Mouse (Mus musculus) limb, embryonic 13.5 days (tissue): ENCODE results near the gene Caskin2. TPM values are rescaled to one million over a fixed set of nuclear protein-coding genes. Genes with fewer than 3 reads are reported as not detected.
A peak's percentile ranks its signal among the peaks of the same experiment; 100 is the strongest.

ENCODE experiments used
- ATAC-seq: fragments of 200-750 bp; cut with Nextera tagmentation; 2 replicates; pipeline ENCODE4 v1.8.0; 2017; ENCODE audit warnings: low read depth, moderate number of reproducible peaks, moderate TSS enrichment; ENCODE audit not compliant: low FRiP score
- H3K27ac ChIP-seq: fragments of 300-500 bp; sonication (generic); 2 replicates; pipeline ENCODE4 v1.5.1; 2015; ENCODE audit warnings: inconsistent platforms, mild to moderate bottlenecking, moderate library complexity
- H3K27me3 ChIP-seq: fragments of 300-500 bp; sonication (generic); 2 replicates; pipeline ENCODE4 v1.6.1; 2015; ENCODE audit warnings: mild to moderate bottlenecking, inconsistent platforms
- H3K36me3 ChIP-seq: fragments of 300-500 bp; sonication (generic); 2 replicates; pipeline ENCODE4 v1.6.1; 2015; ENCODE audit warnings: inconsistent platforms, mild to moderate bottlenecking, moderate library complexity
- H3K4me1 ChIP-seq: fragments of 300-500 bp; sonication (generic); 2 replicates; pipeline ENCODE4 v1.6.1; 2015; ENCODE audit warnings: inconsistent platforms
- H3K4me2 ChIP-seq: fragments of 300-500 bp; sonication (generic); replicated peaks from 2 replicates; pipeline ENCODE4 v1.6.1; 2015; ENCODE audit warnings: inconsistent platforms, mild to moderate bottlenecking, moderate library complexity
- H3K4me3 ChIP-seq: fragments of 300-500 bp; sonication (generic); 2 replicates; pipeline ENCODE4 v1.5.1; 2015; ENCODE audit warnings: moderate library complexity, mild to moderate bottlenecking, inconsistent platforms
- H3K9ac ChIP-seq: fragments of 300-500 bp; sonication (generic); 2 replicates; pipeline ENCODE4 v1.6.1; 2015; ENCODE audit warnings: mild to moderate bottlenecking, inconsistent platforms
- H3K9me3 ChIP-seq: fragments of 300-500 bp; sonication (generic); 2 replicates; pipeline ENCODE4 v1.6.1; 2016; ENCODE audit warnings: inconsistent platforms
- whole genome bisulfite sequencing: fragments of 180-500 bp; shearing (Covaris S2); methylation state at CpG from one replicate; pipeline ENCODE4 v1.1.7; 2015; 5-methylcytosine and 5-hydroxymethylcytosine counted together
- polyA plus RNA-seq: library from polyadenylated mRNA; unstranded; fragments of >200 nt; fragmentation: Nextera tagmentation; extraction: Ambion mirVana; gene quantifications from 2 replicates; pipeline ENCODE4 v1.2.1, GENCODE M21; 2015

The Caskin2 gene
- polyA plus RNA-seq, 1 experiment from 2014 or later = 19.4 TPM

GRCm38 (mm10) chr11:115792353-115792752, 21.1 kb downstream of the Caskin2 start:
- no peaks in the 10 kb centered on the region for H3K4me1 ChIP-seq
- H3K9ac ChIP-seq = no peak overlapping the region
- peaks cover 97% of the 10 kb centered on the region for H3K36me3 ChIP-seq
- ATAC-seq = no peak
- H3K4me3 ChIP-seq = no peak overlapping the region
- H3K9me3 ChIP-seq = no peaks in the 10 kb centered on the region
- H3K27ac ChIP-seq = no peak overlapping the region
- WGBS = 89% methylated on average over 14 of the region's 14 CpGs
- no peaks in the 10 kb centered on the region for H3K27me3 ChIP-seq
- no peak overlapping the region for H3K4me2 ChIP-seq

GRCm38 (mm10) chr11:115791919-115792318, 21.5 kb downstream of the Caskin2 start:
- no peaks in the 10 kb centered on the region for H3K9me3 ChIP-seq
- no peak overlapping the region for H3K4me3 ChIP-seq
- no peaks in the 10 kb centered on the region for H3K4me1 ChIP-seq
- no peak overlapping the region for H3K9ac ChIP-seq
- no peak for ATAC-seq
- H3K4me2 ChIP-seq = no peak overlapping the region
- 94% methylated on average over 16 of the region's 16 CpGs for WGBS
- H3K27me3 ChIP-seq = no peaks in the 10 kb centered on the region
- peaks cover 97% of the 10 kb centered on the region for H3K36me3 ChIP-seq
- H3K27ac ChIP-seq = no peak overlapping the region

GRCm38 (mm10) chr11:115789787-115790186, 23.7 kb downstream of the Caskin2 start:
- Histone ChIP-seq H3K36me3 (peaks cover 92% of the 10 kb centered on the region), H3K4me3 (no peak overlapping the region), H3K4me1 (no peaks in the 10 kb centered on the region), H3K27me3 (no peaks in the 10 kb centered on the region), H3K9ac (no peak overlapping the region), H3K27ac (no peak overlapping the region), H3K9me3 (no peaks in the 10 kb centered on the region), H3K4me2 (no peak overlapping the region)
- 93% methylated on average over 7 of the region's 7 CpGs for WGBS
- no peak for ATAC-seq

GRCm38 (mm10) chr11:115786473-115786872, 27.0 kb downstream of the Caskin2 start:
- ATAC-seq = no peak
- WGBS = 82% methylated on average over 6 of the region's 6 CpGs
- Histone ChIP-seq H3K4me2 (no peak overlapping the region), H3K4me3 (no peak overlapping the region), H3K27ac (no peak overlapping the region), H3K9me3 (no peaks in the 10 kb centered on the region), H3K27me3 (no peaks in the 10 kb centered on the region), H3K4me1 (peaks cover 6% of the 10 kb centered on the region; the same call in 1 of the 2 replicates), H3K36me3 (peaks cover 67% of the 10 kb centered on the region), H3K9ac (no peak overlapping the region; the same call in 1 of the 2 replicates)

GRCm38 (mm10) chr11:115780141-115781070, 33.0 kb downstream of the Caskin2 start:
- H3K9me3 ChIP-seq = no peaks in the 10 kb centered on the region
- H3K27ac ChIP-seq = peak overlapping the region; percentile 22; the same call in 1 of the 2 replicates
- H3K4me2 ChIP-seq = 0 out of 2 replicates have a peak overlapping the region, but pooled peaks have one; percentile 7
- H3K4me3 ChIP-seq = no peak overlapping the region
- H3K27me3 ChIP-seq = no peaks in the 10 kb centered on the region
- 23% methylated on average over 20 of the region's 20 CpGs for WGBS
- H3K9ac ChIP-seq = 0 out of 2 replicates have a peak overlapping the region, but pooled peaks have one; percentile 43
- H3K4me1 ChIP-seq = peaks cover 42% of the 10 kb centered on the region
- H3K36me3 ChIP-seq = peaks cover 29% of the 10 kb centered on the region
- ATAC-seq = no peak

GRCm38 (mm10) chr11:115779038-115779571, 34.3 kb downstream of the Caskin2 start:
- Histone ChIP-seq H3K27ac (peak overlapping the region; percentile 52), H3K27me3 (no peaks in the 10 kb centered on the region), H3K36me3 (peaks cover 27% of the 10 kb centered on the region), H3K9ac (peak overlapping the region; percentile 31), H3K4me2 (0 out of 2 replicates have a peak overlapping the region, but pooled peaks have one; percentile 7), H3K4me3 (no peak overlapping the region), H3K4me1 (peaks cover 50% of the 10 kb centered on the region), H3K9me3 (no peaks in the 10 kb centered on the region)
- WGBS = 34% methylated on average over 9 of the region's 9 CpGs
- peak; percentile 48; the same call in 1 of the 2 replicates for ATAC-seq

- no peak overlapping the region for H3K9ac ChIP-seq
- no peaks in the 10 kb centered on the region for H3K9me3 ChIP-seq
- WGBS = 81% methylated on average over 17 of the region's 17 CpGs
- ATAC-seq = peak; percentile 25; the same call in 1 of the 2 replicates
- no peaks in the 10 kb centered on the region for H3K27me3 ChIP-seq
- no peak overlapping the region for H3K4me3 ChIP-seq
- peaks cover 32% of the 10 kb centered on the region for H3K36me3 ChIP-seq
- peak overlapping the region; percentile 12; the same call in 1 of the 2 replicates for H3K27ac ChIP-seq
- no peak overlapping the region for H3K4me2 ChIP-seq
- peaks cover 46% of the 10 kb centered on the region for H3K4me1 ChIP-seq
Measured at GRCm38 (mm10) chr11:115777487-115778335, 35.7 kb downstream of the Caskin2 start.

- H3K9me3 ChIP-seq = no peaks in the 10 kb centered on the region
- peaks cover 30% of the 10 kb centered on the region for H3K36me3 ChIP-seq
- peak overlapping the region; percentile 12; the same call in 1 of the 2 replicates for H3K27ac ChIP-seq
- H3K4me1 ChIP-seq = peaks cover 43% of the 10 kb centered on the region
- H3K27me3 ChIP-seq = no peaks in the 10 kb centered on the region
- H3K4me2 ChIP-seq = no peak overlapping the region
- H3K9ac ChIP-seq = no peak overlapping the region
- WGBS = 70% methylated on average over 9 of the region's 9 CpGs
- no peak overlapping the region for H3K4me3 ChIP-seq
- ATAC-seq = no peak
Measured at GRCm38 (mm10) chr11:115776954-115777353, 36.5 kb downstream of the Caskin2 start.

GRCm38 (mm10) chr11:115775821-115776665, 37.4 kb downstream of the Caskin2 start:
- Histone ChIP-seq H3K4me2 (no peak overlapping the region), H3K36me3 (peaks cover 23% of the 10 kb centered on the region), H3K27ac (peak overlapping the region; percentile 12; the same call in 1 of the 2 replicates), H3K27me3 (no peaks in the 10 kb centered on the region), H3K4me1 (peaks cover 43% of the 10 kb centered on the region), H3K9ac (no peak overlapping the region), H3K4me3 (no peak overlapping the region), H3K9me3 (no peaks in the 10 kb centered on the region)
- WGBS = 38% methylated on average over 18 of the region's 18 CpGs
- no peak for ATAC-seq

- no peak for ATAC-seq
- 58% methylated on average over 4 of the region's 4 CpGs for WGBS
- peaks cover 31% of the 10 kb centered on the region for H3K4me1 ChIP-seq
- H3K27ac ChIP-seq = no peak overlapping the region
- H3K4me2 ChIP-seq = no peak overlapping the region
- H3K27me3 ChIP-seq = no peaks in the 10 kb centered on the region
- no peaks in the 10 kb centered on the region for H3K9me3 ChIP-seq
- H3K4me3 ChIP-seq = no peak overlapping the region
- H3K36me3 ChIP-seq = peaks cover 25% of the 10 kb centered on the region
- H3K9ac ChIP-seq = no peak overlapping the region
Measured at GRCm38 (mm10) chr11:115774653-115775052, 38.8 kb downstream of the Caskin2 start.

GRCm38 (mm10) chr11:115768896-115769295, 44.5 kb downstream of the Caskin2 start:
- Histone ChIP-seq H3K27me3 (no peaks in the 10 kb centered on the region), H3K36me3 (peaks cover 16% of the 10 kb centered on the region), H3K9ac (no peak overlapping the region), H3K9me3 (no peaks in the 10 kb centered on the region), H3K27ac (no peak overlapping the region), H3K4me1 (peaks cover 14% of the 10 kb centered on the region), H3K4me2 (no peak overlapping the region), H3K4me3 (no peak overlapping the region)
- no peak for ATAC-seq
- WGBS = 92% methylated on average over 3 of the region's 3 CpGs
